Mouse (Mus musculus) heart, adult 8-10 months (tissue): ENCODE measurements around the gene Fetub. TPM values are rescaled to one million over a fixed set of nuclear protein-coding genes. Genes with fewer than 3 reads are reported as not detected.

ENCODE experiments used
- DNase-seq: peaks from one replicate; pipeline ENCODE4 v3.0.0; 2022; ENCODE audit warnings: low spot score
- total RNA-seq, 4 experiments: library from RNA; stranded (reverse); gene quantifications; 2 replicates each; pipeline ENCODE4 v1.2.4; 2022

The Fetub gene
- under 1 TPM in 3 of 4 experiments, not detected in 1; 0.16 to 0.28 (median 0.20) TPM for total RNA-seq

DNA sequence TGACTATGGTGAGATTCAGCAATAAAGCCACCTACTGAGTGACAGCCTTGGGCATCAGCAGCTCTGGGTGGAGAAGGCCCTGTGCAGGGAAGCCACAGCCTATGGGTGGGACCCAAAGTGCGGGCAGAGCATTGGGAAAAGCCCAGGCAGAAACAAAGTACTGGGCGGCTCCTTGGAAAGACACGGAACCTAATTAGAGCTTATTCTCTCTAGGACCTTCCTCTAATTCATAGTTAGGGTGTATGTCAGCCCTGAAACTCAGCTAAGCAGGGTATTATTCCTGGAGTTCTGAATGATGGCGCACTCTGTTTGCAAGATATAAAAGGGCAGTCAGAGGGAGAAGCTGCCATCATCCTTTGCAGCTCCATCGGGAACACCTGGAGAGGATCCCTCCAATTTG, at the start of gene Fetub:
Fetub (plus strand) TSS at position 301 of the 400 bp plus-strand sequence.
- DNase-seq: no peak

GRCm38 (mm10) chr16:22872397-22872796, 45.7 kb upstream of the Fetub start:
- DNase-seq: no peak

DNA sequence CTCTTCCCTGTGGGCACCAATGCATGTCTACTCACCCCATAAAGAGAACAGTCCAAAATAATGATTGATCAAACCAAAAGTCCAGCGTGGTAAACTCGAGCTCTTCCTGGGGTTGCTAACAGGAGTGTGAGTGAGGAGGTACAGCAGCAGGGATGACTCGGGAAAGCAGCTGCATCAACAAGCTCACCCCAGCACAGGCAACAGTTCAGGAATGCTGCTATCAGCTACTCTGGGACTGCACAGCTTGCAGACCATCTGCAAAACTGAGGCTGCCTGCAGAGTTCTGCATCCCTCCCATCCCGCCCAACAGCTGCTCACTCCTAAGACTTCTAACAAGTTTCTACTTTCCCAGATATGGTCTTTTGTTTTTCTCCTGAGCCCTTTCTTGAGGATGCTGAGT, 44.8 kb upstream of the Fetub start:
- no peak for DNase-seq

DNA sequence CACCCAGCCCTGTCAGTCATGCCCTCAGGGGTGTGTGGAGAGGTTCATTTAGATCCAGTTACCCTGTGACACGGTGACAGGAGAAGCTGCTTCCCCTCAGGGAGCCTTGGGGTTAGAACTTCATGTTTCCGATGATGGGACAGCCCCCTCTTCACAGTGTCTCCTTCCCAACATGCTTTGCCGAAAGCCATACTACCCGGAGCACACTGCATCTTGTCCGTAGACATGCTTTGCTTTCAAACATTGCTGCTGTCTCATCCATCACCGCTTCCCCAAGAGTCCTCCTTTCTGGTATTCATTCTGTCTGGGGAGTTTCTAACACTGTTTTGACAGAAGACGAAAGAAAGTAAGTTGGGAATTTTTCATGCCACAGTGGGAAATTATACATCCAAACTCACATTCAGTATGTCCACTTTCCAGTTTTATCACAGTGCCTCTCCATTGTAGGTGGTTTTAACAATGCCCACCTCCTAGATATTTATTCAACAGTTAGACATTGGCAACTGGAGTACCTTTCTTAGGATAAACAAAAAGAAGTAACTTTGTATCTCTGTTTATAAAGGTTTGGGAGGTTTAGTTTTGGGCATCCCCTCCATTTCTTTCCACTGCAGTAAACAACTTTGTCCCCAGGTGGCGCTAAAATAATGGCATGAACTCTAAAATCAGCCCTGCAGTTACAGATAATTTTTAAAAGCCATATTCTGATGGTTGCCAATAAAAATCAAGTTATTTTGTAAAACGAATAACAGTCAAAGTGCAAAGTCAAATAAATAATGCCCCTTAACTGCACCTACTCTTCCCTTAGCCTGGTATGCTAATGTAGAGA, 41.7 kb upstream of the Fetub start:
- DNase-seq: no peak

DNA sequence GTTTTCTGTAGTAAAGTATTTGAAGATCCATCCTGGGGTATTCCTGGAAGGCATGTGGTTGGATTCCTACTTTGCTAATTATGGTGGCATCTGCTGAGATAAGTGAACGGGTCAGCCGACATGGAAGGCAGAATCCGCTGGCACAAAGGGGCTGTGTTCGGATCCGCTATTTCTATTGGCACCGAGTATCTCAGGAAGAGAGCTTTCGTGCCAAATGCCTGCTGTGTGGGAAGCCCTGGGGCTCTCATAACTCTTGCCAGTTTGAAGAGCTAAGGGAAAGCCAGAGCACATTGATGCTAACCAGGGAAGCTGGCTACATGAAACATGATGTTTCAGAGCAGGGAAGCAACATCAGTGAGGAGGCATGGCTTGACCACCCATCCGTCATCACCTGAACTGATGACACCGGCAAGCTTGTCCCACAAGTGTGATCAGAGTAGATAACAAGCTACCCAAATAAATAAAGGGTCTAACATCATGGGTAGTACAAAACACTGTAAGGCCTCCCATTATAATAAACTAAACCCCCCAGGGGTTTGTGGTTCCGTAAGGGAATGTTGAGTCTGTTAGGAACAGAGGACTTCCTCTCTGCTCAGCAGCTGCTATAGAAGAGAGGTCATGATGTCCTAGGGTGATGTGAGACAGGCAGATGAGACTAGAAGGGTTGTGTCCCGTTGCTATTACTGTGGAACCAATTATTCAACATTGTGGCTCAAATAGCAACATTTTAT, 40.3 kb upstream of the Fetub start:
- DNase-seq: no peak

DNA sequence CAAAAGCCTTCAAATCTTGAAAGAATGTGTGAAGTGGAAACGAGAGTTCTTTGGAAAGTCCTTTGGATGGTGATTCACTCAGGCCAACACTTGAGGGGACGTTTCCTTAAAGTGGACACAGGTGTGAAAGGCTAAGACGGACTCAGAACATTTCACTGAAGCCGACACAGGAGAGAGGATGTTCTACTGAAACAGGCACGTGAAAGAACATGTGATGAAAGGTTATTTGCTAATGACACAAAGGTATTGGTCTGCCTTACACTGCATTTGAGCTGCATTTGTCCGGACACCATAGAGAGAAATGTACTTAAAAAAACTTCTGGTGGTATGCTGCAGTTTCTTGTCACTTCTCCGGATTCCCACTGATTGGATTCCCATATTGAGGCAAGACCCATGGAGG, 39.4 kb upstream of the Fetub start:
- no peak for DNase-seq

DNA sequence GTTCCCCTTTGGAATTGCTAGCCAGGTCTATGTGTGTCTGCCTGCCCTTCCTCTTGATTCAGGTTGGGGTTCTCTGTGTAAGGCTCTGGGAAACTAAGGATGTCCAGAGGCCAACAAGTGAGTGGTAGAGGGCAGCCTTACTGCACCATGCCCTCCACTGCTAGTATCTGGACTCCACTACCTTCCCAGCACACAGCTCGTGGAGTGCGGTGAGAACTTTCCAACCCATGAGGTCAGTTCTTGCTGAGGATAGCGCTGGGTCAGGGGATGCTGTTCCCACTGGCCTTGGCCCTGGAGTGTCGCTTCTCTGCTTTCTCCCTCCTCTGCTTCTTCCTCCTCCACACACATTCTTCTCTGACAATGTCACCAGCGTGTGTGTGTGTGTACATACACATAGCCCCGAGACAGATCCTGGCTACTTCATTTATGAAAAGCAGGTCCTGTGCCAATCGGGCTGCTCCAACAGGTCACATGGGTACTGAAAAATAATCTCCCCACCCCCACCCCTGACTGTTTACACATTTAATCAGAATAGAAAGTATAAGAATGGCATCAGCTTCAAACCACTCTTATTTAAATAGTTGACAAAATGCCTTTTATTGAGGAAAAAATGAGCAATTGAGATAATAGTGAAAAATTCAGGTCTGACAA, 38.1 kb upstream of the Fetub start:
- no peak for DNase-seq

DNA sequence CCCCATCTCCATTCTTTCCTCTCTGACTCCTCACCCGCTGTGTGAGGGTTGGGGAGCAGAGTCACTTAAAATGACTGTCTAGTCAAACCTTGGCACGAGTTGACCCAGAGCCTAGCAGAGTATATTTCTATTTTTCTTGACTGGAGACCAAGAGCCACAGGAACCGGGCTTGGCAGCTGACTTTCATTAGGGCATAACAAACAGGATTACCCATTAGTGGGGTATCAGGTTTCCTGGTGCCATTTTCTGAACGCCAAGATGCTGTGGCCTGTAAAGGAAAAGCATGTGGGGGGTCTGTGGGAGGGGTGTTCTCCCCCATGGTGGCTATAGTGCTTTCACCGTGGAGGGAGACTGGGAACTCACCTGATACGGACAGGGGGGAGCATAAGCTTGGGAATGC, 37.2 kb upstream of the Fetub start:
- DNase-seq: no peak

GRCm38 (mm10) chr16:22881487-22881886, 36.6 kb upstream of the Fetub start:
- DNase-seq: peak; percentile 40

- DNase-seq: no peak
Measured at GRCm38 (mm10) chr16:22883441-22883840, 34.7 kb upstream of the Fetub start.

- no peak for DNase-seq
Measured at GRCm38 (mm10) chr16:22885356-22885755, 32.8 kb upstream of the Fetub start.

- no peak for DNase-seq
Measured at GRCm38 (mm10) chr16:22886726-22887125, 31.4 kb upstream of the Fetub start.

GRCm38 (mm10) chr16:22888835-22889234, 29.3 kb upstream of the Fetub start:
- no peak for DNase-seq

- no peak for DNase-seq
Measured at GRCm38 (mm10) chr16:22889716-22890115, 28.4 kb upstream of the Fetub start.

- DNase-seq: no peak
Measured at GRCm38 (mm10) chr16:22890683-22891510, 27.2 kb upstream of the Fetub start, which contains the start of gene Ahsg. Gene Ahsg (plus strand): TSS chr16:22891277.

- no peak for DNase-seq
Measured at GRCm38 (mm10) chr16:22891733-22892154, 26.4 kb upstream of the Fetub start.

DNA sequence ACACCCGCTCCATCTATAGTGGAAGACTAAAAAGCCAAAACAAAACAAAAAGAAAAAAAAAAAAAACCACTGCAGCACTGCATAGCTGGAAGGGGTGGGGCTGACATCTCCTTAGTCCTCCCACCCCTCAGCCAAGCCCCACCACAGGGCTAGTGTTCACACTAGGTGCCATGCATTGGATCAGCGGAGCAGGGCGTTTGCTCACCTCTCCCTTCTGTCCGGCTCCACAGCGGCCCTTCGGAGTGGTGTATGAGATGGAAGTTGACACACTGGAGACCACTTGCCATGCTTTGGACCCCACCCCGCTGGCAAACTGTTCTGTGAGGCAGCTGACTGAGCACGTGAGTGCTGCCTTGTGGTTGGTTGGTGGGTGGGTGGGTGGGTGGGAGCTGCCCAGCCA, 24.0 kb upstream of the Fetub start:
- no peak for DNase-seq

GRCm38 (mm10) chr16:22896618-22897017, 21.5 kb upstream of the Fetub start:
- DNase-seq: no peak

DNA sequence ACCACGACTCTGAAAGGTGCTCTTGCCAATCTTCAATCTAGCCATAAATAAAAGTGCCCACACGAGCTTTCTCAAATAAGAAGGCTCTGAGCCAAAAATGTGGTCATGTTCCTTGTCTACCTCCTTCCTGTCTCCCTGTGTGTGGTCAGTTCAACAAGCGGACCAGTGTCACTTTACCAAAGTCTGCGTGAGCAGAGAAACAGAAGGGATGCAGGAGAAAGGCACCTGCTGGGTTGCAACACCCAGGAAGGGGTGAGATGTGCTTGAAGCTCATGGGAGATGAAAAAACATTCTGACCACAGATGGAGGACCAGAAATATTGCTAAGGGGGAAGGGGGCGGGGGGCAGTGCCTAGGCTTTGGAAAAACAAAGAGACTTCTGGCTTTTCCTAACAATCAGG, 18.8 kb upstream of the Fetub start:
- no peak for DNase-seq

- DNase-seq: no peak
Measured at GRCm38 (mm10) chr16:22899866-22900570, 18.1 kb upstream of the Fetub start.

DNA sequence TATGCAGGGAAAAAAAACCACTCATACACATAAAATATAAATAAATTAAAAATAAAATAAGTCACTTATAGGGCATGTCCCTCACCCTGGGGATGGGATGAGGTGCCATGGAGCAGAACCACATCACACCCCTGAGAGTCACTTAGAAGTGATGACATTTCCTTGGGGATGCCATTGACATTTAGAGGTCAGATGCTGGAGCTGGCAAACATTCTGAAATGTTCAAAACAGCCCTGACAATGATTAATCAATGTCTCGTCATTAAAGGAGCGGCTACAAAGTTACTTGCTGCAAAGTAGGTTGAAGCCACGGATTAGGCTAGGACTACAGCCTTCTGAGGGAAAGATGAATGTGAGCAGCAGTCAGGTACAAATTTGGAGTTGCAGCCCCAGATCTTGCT, 16.8 kb upstream of the Fetub start:
- DNase-seq: no peak
